Mouse (Mus musculus) lung, adult 2 months (tissue): ENCODE measurements around the gene Jmjd1c.

Experiments used
- CTCF ChIP-seq: fragments of 200-500 bp; IDR thresholded peaks from 2 replicates; pipeline ENCODE4 v1.5.1; 2011; ENCODE audit warnings: mild to moderate bottlenecking, low read length, control low read depth; ENCODE audit not compliant: insufficient read depth
- POLR2A ChIP-seq: fragments of 200-500 bp; IDR thresholded peaks from 2 replicates; pipeline ENCODE4 v1.6.1; 2011; ENCODE audit warnings: low read depth, mild to moderate bottlenecking, control low read depth, low read length, borderline replicate concordance; ENCODE audit errors: extremely low read depth

DNA sequence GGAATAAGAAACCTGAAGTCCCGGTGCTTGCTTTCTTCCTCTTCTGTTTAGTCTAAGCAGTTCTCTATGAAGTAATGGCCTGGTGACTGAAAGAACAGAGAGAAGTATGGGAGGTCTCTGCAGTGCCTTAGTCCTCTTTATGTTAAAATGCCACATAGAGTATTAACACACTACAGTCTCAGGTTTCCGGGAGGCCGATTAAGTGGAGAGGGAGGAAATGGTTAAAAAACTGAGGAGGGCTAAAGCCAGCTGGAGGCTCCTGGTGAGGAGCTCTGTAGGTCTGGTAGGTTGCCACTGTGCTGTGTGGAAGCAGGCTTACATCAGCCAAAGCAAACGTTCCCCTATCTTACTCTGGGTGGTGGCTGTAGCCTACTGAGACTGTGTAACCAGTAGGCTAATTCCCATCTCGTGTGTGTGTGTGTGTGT lies 19.8 kb downstream of the Jmjd1c start:
- TF ChIP-seq CTCF (no peak), POLR2A (no peak)
